Mouse (Mus musculus) heart, embryonic 14.5 days (tissue): ENCODE results near the gene Tmem39b. TPM values are rescaled to one million over a fixed set of nuclear protein-coding genes. Genes with fewer than 3 reads are reported as not detected.

Experiments used
- ATAC-seq: fragments of 200-750 bp; cut with Nextera tagmentation; 2 replicates; pipeline ENCODE4 v1.8.0; 2017; ENCODE audit warnings: low read depth, moderate TSS enrichment; ENCODE audit not compliant: insufficient number of reproducible peaks, insufficient read depth, low FRiP score
- H3K27ac ChIP-seq, 2 experiments: fragments of 200-500 bp in 1 of 2; fragments of 300-500 bp in 1 of 2; sonication (generic) in 1 of 2; replicated peaks in 1 of 2; 2 replicates each; pipeline ENCODE4 v1.5.1; 2012 to 2014; ENCODE audit warnings: low read depth in 2 of 2, low read length in 2 of 2, control low read depth in 1 of 2, mild to moderate bottlenecking in 1 of 2, mixed read lengths in 1 of 2; ENCODE audit not compliant: control insufficient read depth in 1 of 2, insufficient read depth in 1 of 2
- H3K27me3 ChIP-seq: fragments of 300-500 bp; sonication (generic); 2 replicates; pipeline ENCODE4 v1.6.1; 2014; ENCODE audit warnings: mild to moderate bottlenecking, low read length, control low read depth; ENCODE audit not compliant: control insufficient read depth, insufficient read depth
- H3K36me3 ChIP-seq: fragments of 300-500 bp; sonication (generic); 2 replicates; pipeline ENCODE4 v1.6.1; 2014; ENCODE audit warnings: mild to moderate bottlenecking, control low read depth, low read length, mixed read lengths; ENCODE audit not compliant: control insufficient read depth, insufficient read depth
- H3K4me1 ChIP-seq, 2 experiments: fragments of 200-500 bp in 1 of 2; fragments of 300-500 bp in 1 of 2; sonication (generic) in 1 of 2; 2 replicates each; pipeline ENCODE4 v1.6.1; 2012 to 2014; ENCODE audit warnings: low read length in 2 of 2, control low read depth in 1 of 2, mixed read lengths in 1 of 2; ENCODE audit not compliant: control insufficient read depth in 2 of 2, insufficient read depth in 2 of 2
- H3K4me2 ChIP-seq: fragments of 300-500 bp; sonication (generic); 2 replicates; pipeline ENCODE4 v1.6.1; 2014; ENCODE audit warnings: mild to moderate bottlenecking, low read length
- H3K4me3 ChIP-seq, 2 experiments: fragments of 200-500 bp in 1 of 2; fragments of 300-500 bp in 1 of 2; sonication (generic) in 1 of 2; 2 replicates each; pipeline ENCODE4 v1.5.1; 2012 to 2014; ENCODE audit warnings: low read length in 2 of 2, mild to moderate bottlenecking in 2 of 2, control low read depth in 1 of 2, low read depth in 1 of 2, moderate library complexity in 1 of 2; ENCODE audit not compliant: control insufficient read depth in 1 of 2, insufficient read depth in 1 of 2
- H3K9ac ChIP-seq: fragments of 300-500 bp; sonication (generic); 2 replicates; pipeline ENCODE4 v1.6.1; 2014; ENCODE audit warnings: mild to moderate bottlenecking, low read length
- H3K9me3 ChIP-seq: fragments of 300-500 bp; sonication (generic); 2 replicates; pipeline ENCODE4 v1.6.1; 2016; ENCODE audit warnings: low read length, control low read depth; ENCODE audit not compliant: control insufficient read depth
- WGBS: fragments of 180-500 bp; shearing (Covaris S2); extraction: QIAGEN DNeasy Blood & Tissue Kit; methylation state at CpG from one replicate; pipeline ENCODE4 v1.1.7; 2014; 5-methylcytosine and 5-hydroxymethylcytosine counted together
- microRNA-seq: library from miRNA; unstranded; fragments of <30 nt; microRNA quantifications from one replicate; pipeline ENCODE4, GENCODE M21; 2016
- polyA plus RNA-seq: library from polyadenylated mRNA; unstranded; fragments of >200 nt; fragmentation: Nextera tagmentation; extraction: Ambion mirVana; gene quantifications from 2 replicates; pipeline ENCODE4 v1.2.1, GENCODE M21; 2014

The Tmem39b gene
- polyA plus RNA-seq, 1 experiment from 2014 or later = 13.4 TPM

DNA sequence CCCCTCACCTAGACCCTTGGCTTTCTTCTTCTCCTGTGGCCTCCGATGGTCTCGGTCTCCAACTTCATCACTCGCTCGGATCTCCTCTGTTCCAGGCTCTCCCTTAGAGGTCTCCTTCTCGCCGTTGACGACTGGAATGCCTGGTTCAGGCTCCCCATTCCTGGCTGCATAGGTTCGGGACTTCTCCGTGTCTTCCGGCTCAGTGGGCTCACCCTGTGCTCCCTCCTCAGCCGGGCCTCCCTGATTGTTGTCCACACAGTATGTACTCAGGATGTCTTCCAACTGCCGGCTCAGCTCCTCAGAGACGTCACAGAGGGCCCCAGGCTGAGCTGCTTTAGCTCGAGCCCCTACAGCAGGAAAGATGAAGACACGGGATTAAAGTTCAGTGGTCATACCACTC lies 57.4 kb downstream of the Tmem39b start:
- Histone ChIP-seq H3K27ac (no peak overlapping the region), H3K36me3 (peaks cover 50% of the 10 kb centered on the region)
- WGBS = 86% methylated on average over 15 of the region's 15 CpGs

GRCm38 (mm10) chr4:129633852-129634251 lies 62.8 kb downstream of the Tmem39b start:
- Histone ChIP-seq H3K9me3 (no peaks in the 10 kb centered on the region), H3K27ac (no peak overlapping the region), H3K36me3 (peaks cover 98% of the 10 kb centered on the region), H3K27me3 (no peaks in the 10 kb centered on the region), H3K4me2 (no peak overlapping the region), H3K4me3 (no peak overlapping the region), H3K9ac (no peak overlapping the region), H3K4me1 (peaks cover 0 to 5% of the 10 kb centered on the region in 2 experiments; a peak in 2 of 4 replicates)
- ATAC-seq = no peak
- WGBS = 93% methylated on average over 6 of the region's 6 CpGs

More for the DNA sequence above, 57.4 kb downstream of the Tmem39b start:
- Histone ChIP-seq H3K9ac (peak overlapping the region; percentile 82), H3K4me2 (peak overlapping the region; percentile 85), H3K4me3 (peak overlapping the region in 1 of 2 experiments; percentile 62; a peak in 2 of 4 replicates), H3K27me3 (no peaks in the 10 kb centered on the region), H3K4me1 (peaks cover 2 to 21% of the 10 kb centered on the region in 2 experiments; a peak in 3 of 4 replicates), H3K9me3 (no peaks in the 10 kb centered on the region)
- no peak for ATAC-seq

- no peak overlapping the region for H3K27ac ChIP-seq
- no peaks in the 10 kb centered on the region for H3K27me3 ChIP-seq
- H3K4me2 ChIP-seq = no peak overlapping the region
- no peak for ATAC-seq
- H3K4me3 ChIP-seq = no peak overlapping the region
- no peaks in the 10 kb centered on the region for H3K9me3 ChIP-seq
- WGBS = 92% methylated on average over 12 of the region's 12 CpGs
- H3K4me1 ChIP-seq = no peaks in the 10 kb centered on the region
- H3K36me3 ChIP-seq = peaks cover 100% of the 10 kb centered on the region
- no peak overlapping the region for H3K9ac ChIP-seq
Observed at GRCm38 (mm10) chr4:129631867-129632266, 64.8 kb downstream of the Tmem39b start.

GRCm38 (mm10) chr4:129630944-129631343 lies 65.7 kb downstream of the Tmem39b start:
- ATAC-seq = no peak
- H3K4me2 ChIP-seq = no peak overlapping the region
- peaks cover 100% of the 10 kb centered on the region for H3K36me3 ChIP-seq
- 73% methylated on average over 4 of the region's 4 CpGs for WGBS
- H3K27ac ChIP-seq = no peak overlapping the region
- H3K9ac ChIP-seq = no peak overlapping the region
- no peaks in the 10 kb centered on the region for H3K4me1 ChIP-seq
- H3K9me3 ChIP-seq = no peaks in the 10 kb centered on the region
- no peaks in the 10 kb centered on the region for H3K27me3 ChIP-seq
- no peak overlapping the region for H3K4me3 ChIP-seq

Small RNAs within 50 kb of the gene (microRNA-seq; reads per million reads assigned to microRNA genes)
- not detected for gene Mir7016

Other genes with a start within 250 kb of the Tmem39b start
- 23.2 and 25.5 TPM in 2 replicates for gene Bsdc1, start 235.3 kb downstream of the Tmem39b start, polyA plus RNA-seq
- gene Tssk3, start 205.8 kb downstream of the Tmem39b start, polyA plus RNA-seq = not detected in 2 replicates
- not detected in 2 replicates for gene Fam229a, start 205.6 kb downstream of the Tmem39b start, polyA plus RNA-seq
- gene Marcksl1, start 183.3 kb downstream of the Tmem39b start, polyA plus RNA-seq = 301 and 313 TPM in 2 replicates
- gene Hdac1, start 154.1 kb downstream of the Tmem39b start, polyA plus RNA-seq = 123 and 124 TPM in 2 replicates
- 2.6 and 3.2 TPM in 2 replicates for gene Lck, start 123.2 kb downstream of the Tmem39b start, polyA plus RNA-seq
- gene Fam167b, start 118.3 kb downstream of the Tmem39b start, polyA plus RNA-seq = 5.3 and 5.6 TPM in 2 replicates
- 192 and 207 TPM in 2 replicates for gene Eif3i, start 96.2 kb downstream of the Tmem39b start, polyA plus RNA-seq
- gene Tmem234, start 96.2 kb downstream of the Tmem39b start, polyA plus RNA-seq = 158 and 179 TPM in 2 replicates
- 1.1 and 2.6 TPM in 2 replicates for gene Dcdc2b, start 82.6 kb downstream of the Tmem39b start, polyA plus RNA-seq
- gene Iqcc, start 77.7 kb downstream of the Tmem39b start, polyA plus RNA-seq = 24.1 and 25.1 TPM in 2 replicates
- 49.8 and 53.3 TPM in 2 replicates for gene Ccdc28b, start 72.9 kb downstream of the Tmem39b start, polyA plus RNA-seq
- gene Txlna, start 55.8 kb downstream of the Tmem39b start, polyA plus RNA-seq = 51.5 and 56.4 TPM in 2 replicates
- gene Kpna6, start 24.1 kb downstream of the Tmem39b start, polyA plus RNA-seq = 11.5 and 14.2 TPM in 2 replicates
- gene Khdrbs1, start 45.5 kb upstream of the Tmem39b start, polyA plus RNA-seq = 69.6 and 74.0 TPM in 2 replicates
- gene Ptp4a2, start 114.4 kb upstream of the Tmem39b start, polyA plus RNA-seq = 350 and 362 TPM in 2 replicates
- gene Spocd1, start 232.4 kb upstream of the Tmem39b start, polyA plus RNA-seq = 0.24 and 0.47 TPM in 2 replicates